Mouse (Mus musculus) mouse embryonic stem cell (cell line): ENCODE results near the gene Sprr2a2.
"Not testable (repeated sequence)": the region's sequence is repeated elsewhere in the genome, so short reads cannot be mapped to it uniquely, and the experiment has no call there.

ENCODE experiments used
- in situ Hi-C, 2 experiments: fragments of 300-500 bp; cut with MboI; formaldehyde crosslinking; loops; 1 replicate in 1 of 2; 3 replicates in 1 of 2; pipeline ENCODE4 v1.14.3; 2019 to 2020; ENCODE audit warnings: low sequenced_read_pairs in 2 of 2, low pct_unique_long_range_greater_than_20kb in 1 of 2, mixed read lengths in 1 of 2; ENCODE audit not compliant: unreplicated experiment in 1 of 2

Gene Sprr2a2

GRCm38 (mm10) chr3:92215569-92215968, at the start of gene Sprr2a2, which contains the start of gene Sprr2a1:
Sprr2a2 (plus strand) TSS chr3:92215920.
Sprr2a1 (plus strand) TSS chr3:92215799.
- in situ Hi-C loops = not testable (repeated sequence)

GRCm38 (mm10) chr3:92169847-92170246, 45.9 kb upstream of the Sprr2a2 start:
- in situ Hi-C loops = no loop called here

- in situ Hi-C loops = no loop called here
These were observed 38.8 kb upstream of the Sprr2a2 start for GRCm38 (mm10) chr3:92176880-92177279.

GRCm38 (mm10) chr3:92195512-92196200, 20.1 kb upstream of the Sprr2a2 start:
- in situ Hi-C loops = no loop called here

GRCm38 (mm10) chr3:92211133-92211925, 4.4 kb upstream of the Sprr2a2 start:
- in situ Hi-C loops = not testable (repeated sequence)

- in situ Hi-C loops = not testable (repeated sequence)
These were observed 3.7 kb upstream of the Sprr2a2 start for GRCm38 (mm10) chr3:92212059-92212458.

- in situ Hi-C loops = not testable (repeated sequence)
These were observed 2.1 kb upstream of the Sprr2a2 start for GRCm38 (mm10) chr3:92213651-92214050.

- in situ Hi-C loops = not testable (repeated sequence)
These were observed 3.3 kb downstream of the Sprr2a2 start for GRCm38 (mm10) chr3:92219031-92219430.

GRCm38 (mm10) chr3:92223708-92224107, 8.0 kb downstream of the Sprr2a2 start:
- in situ Hi-C loops = not testable (repeated sequence)

- in situ Hi-C loops = not testable (repeated sequence)
These were observed 11.7 kb downstream of the Sprr2a2 start for GRCm38 (mm10) chr3:92227410-92227809.

- in situ Hi-C loops = not testable (repeated sequence)
These were observed 20.9 kb downstream of the Sprr2a2 start for GRCm38 (mm10) chr3:92236463-92237189.

GRCm38 (mm10) chr3:92238736-92239135, 23.0 kb downstream of the Sprr2a2 start:
- in situ Hi-C loops = not testable (repeated sequence)

GRCm38 (mm10) chr3:92239197-92239596, 23.5 kb downstream of the Sprr2a2 start:
- in situ Hi-C loops = not testable (repeated sequence)

- in situ Hi-C loops = not testable (repeated sequence)
These were observed 29.1 kb downstream of the Sprr2a2 start for GRCm38 (mm10) chr3:92244833-92245232.

- in situ Hi-C loops = not testable (repeated sequence)
These were observed 30.5 kb downstream of the Sprr2a2 start for GRCm38 (mm10) chr3:92246245-92246644.

GRCm38 (mm10) chr3:92248494-92248893, 32.8 kb downstream of the Sprr2a2 start:
- in situ Hi-C loops = not testable (repeated sequence)

GRCm38 (mm10) chr3:92250450-92250849, 34.7 kb downstream of the Sprr2a2 start:
- in situ Hi-C loops = not testable (repeated sequence)

- in situ Hi-C loops = not testable (repeated sequence)
These were observed 38.1 kb downstream of the Sprr2a2 start for GRCm38 (mm10) chr3:92253860-92254259.

GRCm38 (mm10) chr3:92258526-92258925, 42.8 kb downstream of the Sprr2a2 start:
- in situ Hi-C loops = not testable (repeated sequence)
